ENCODE assay signal across 7 mouse cellular contexts in genomic region chr1:134195979-134196378, GRCm38 (mm10). TPM values are rescaled to one million over a fixed set of nuclear protein-coding genes. Genes with fewer than 3 reads are reported as not detected.
DNase-seq lines count a peak whose midpoint lies in the region; ATAC-seq lines count a peak whose summit lies in the region.

No protein-coding gene starts in this region.

- H3K79me2 ChIP-seq in macrophage (ENCODE audit: inconsistent target): no peaks in the 10 kb centered on the region

- WGBS in midbrain, embryonic 10.5 days: 68% methylated on average over 4 of the region's 4 CpGs
- WGBS in midbrain, embryonic 16.5 days: 57% methylated on average over 4 of the region's 4 CpGs
- 16% methylated on average over 4 of the region's 4 CpGs for WGBS in heart, embryonic 14.5 days
- 23% methylated on average over 4 of the region's 4 CpGs for WGBS in macrophage (ENCODE audit: missing documents)

- H3K36me3 ChIP-seq in midbrain, embryonic 10.5 days: no peaks in the 10 kb centered on the region
- H3K36me3 ChIP-seq in midbrain, embryonic 16.5 days (ENCODE audit: control insufficient read depth, insufficient read depth, low read length): no peaks in the 10 kb centered on the region
- no peaks in the 10 kb centered on the region for H3K36me3 ChIP-seq in heart, embryonic 14.5 days (ENCODE audit: control insufficient read depth, insufficient read depth, low read length)
- H3K36me3 ChIP-seq in macrophage (ENCODE audit: inconsistent target): no peaks in the 10 kb centered on the region

- H3K27ac ChIP-seq in midbrain, embryonic 10.5 days (replicated peaks): 0 out of 2 replicates have a peak overlapping the region, but pooled peaks have one; percentile 13
- no peak overlapping the region for H3K27ac ChIP-seq in midbrain, embryonic 16.5 days (ENCODE audit: low read length)
- H3K27ac ChIP-seq in heart, embryonic 14.5 days (replicated peaks in 1 of 2; ENCODE audit: control insufficient read depth in 1 of 2, insufficient read depth in 1 of 2, low read depth in 2 of 2, low read length in 2 of 2): peak overlapping the region; percentile 65 to 70
- H3K27ac ChIP-seq in macrophage: peak overlapping the region; percentile 71

- DNase-seq in midbrain, embryonic 10.5 days (ENCODE audit: low spot score): no peak
- peak; percentile 58 to 68 for DNase-seq in cerebellum, postnatal 36 days
- no peak for DNase-seq in right cerebral cortex, postnatal 10 days (ENCODE audit: low spot score in 2 of 2)
- no peak for DNase-seq in left cerebral cortex, adult 8-10 months (ENCODE audit: low spot score in 2 of 2)

- peaks cover 35% of the 10 kb centered on the region for H3K4me1 ChIP-seq in midbrain, embryonic 10.5 days
- peaks cover 5% of the 10 kb centered on the region; the same call in 1 of the 2 replicates for H3K4me1 ChIP-seq in midbrain, embryonic 16.5 days (ENCODE audit: control insufficient read depth, insufficient read depth, low read length)
- H3K4me1 ChIP-seq in heart, embryonic 14.5 days (ENCODE audit: control insufficient read depth in 2 of 2, insufficient read depth in 2 of 2, low read length in 2 of 2): peaks cover 29 to 34% of the 10 kb centered on the region in 2 experiments

- ATAC-seq in midbrain, embryonic 16.5 days: no peak
- 0 out of 2 replicates have a peak, but pooled peaks have one; percentile 35 for ATAC-seq in heart, embryonic 14.5 days (ENCODE audit: insufficient number of reproducible peaks, insufficient read depth, low FRiP score, low read depth)

- no peaks in the 10 kb centered on the region for H3K9me3 ChIP-seq in midbrain, embryonic 10.5 days (replicated peaks)
- no peaks in the 10 kb centered on the region for H3K9me3 ChIP-seq in midbrain, embryonic 16.5 days (replicated peaks; ENCODE audit: control insufficient read depth, low read length, poor library complexity, severe bottlenecking)
- no peaks in the 10 kb centered on the region for H3K9me3 ChIP-seq in heart, embryonic 14.5 days (ENCODE audit: control insufficient read depth, low read length)

- H3K27me3 ChIP-seq in midbrain, embryonic 10.5 days (ENCODE audit: low read depth, poor library complexity, severe bottlenecking): 0 out of 2 replicates have a peak, but pooled peaks cover 7% of the 10 kb centered on the region
- H3K27me3 ChIP-seq in midbrain, embryonic 16.5 days (ENCODE audit: control insufficient read depth, insufficient read depth, low read depth, low read length): no peaks in the 10 kb centered on the region
- no peaks in the 10 kb centered on the region for H3K27me3 ChIP-seq in heart, embryonic 14.5 days (ENCODE audit: control insufficient read depth, insufficient read depth, low read length)

- no peak overlapping the region for H3K4me3 ChIP-seq in midbrain, embryonic 10.5 days
- no peak overlapping the region for H3K4me3 ChIP-seq in midbrain, embryonic 16.5 days (ENCODE audit: low read depth, low read length)
- H3K4me3 ChIP-seq in heart, embryonic 14.5 days (ENCODE audit: control insufficient read depth in 1 of 2, insufficient read depth in 1 of 2, low read depth in 1 of 2, low read length in 2 of 2): no peak overlapping the region
- peak overlapping the region; percentile 33 for H3K4me3 ChIP-seq in macrophage (ENCODE audit: inconsistent target)

- no peak overlapping the region for H3K4me2 ChIP-seq in midbrain, embryonic 16.5 days (ENCODE audit: low read length)
- peak overlapping the region; percentile 31 for H3K4me2 ChIP-seq in heart, embryonic 14.5 days (ENCODE audit: low read length)

- no peak overlapping the region for H3K9ac ChIP-seq in midbrain, embryonic 16.5 days (ENCODE audit: low read depth, low read length)
- H3K9ac ChIP-seq in heart, embryonic 14.5 days (ENCODE audit: low read length): 0 out of 2 replicates have a peak overlapping the region, but pooled peaks have one; percentile 25

RNA-seq across cellular contexts. Expression of gene Mybph, which starts 2.7 kb away (rescaled TPM):
- 0.09 and 0.10 TPM in 2 replicates for polyA plus RNA-seq in midbrain, embryonic 10.5 days (2016; fragmentation: Nextera tagmentation; extraction: Ambion mirVana)
- polyA plus RNA-seq in midbrain, embryonic 16.5 days (2015; fragmentation: Nextera tagmentation; extraction: Ambion mirVana): 0.18 TPM in 1 of 2 replicates, not detected in the other
- polyA plus RNA-seq in heart, embryonic 14.5 days (2014; fragmentation: Nextera tagmentation; extraction: Ambion mirVana): 0.12 and 0.27 TPM in 2 replicates
- not detected for total RNA-seq in macrophage (2018; cell fraction: chromatin; rRNA removed)
- total RNA-seq in macrophage (2018; cell fraction: cytosol; rRNA removed): not detected
- not detected for total RNA-seq in macrophage (2018; cell fraction: nucleus; rRNA removed)
- not detected in 3 replicates for polyA plus RNA-seq in macrophage (2018)
- total RNA-seq in left cerebral cortex, adult 8-10 months (2022): under 1 TPM in 3 of 4 experiments, not detected in 1; 0.18 to 0.28 (median 0.20) TPM

RNA-seq across cellular contexts. Expression of gene Chil1, which starts 14.0 kb away (rescaled TPM):
- polyA plus RNA-seq in midbrain, embryonic 10.5 days (2016; fragmentation: Nextera tagmentation; extraction: Ambion mirVana): 0.82 and 0.90 TPM in 2 replicates
- polyA plus RNA-seq in midbrain, embryonic 16.5 days (2015; fragmentation: Nextera tagmentation; extraction: Ambion mirVana): 2.0 and 3.9 TPM in 2 replicates
- 0.66 and 1.5 TPM in 2 replicates for polyA plus RNA-seq in heart, embryonic 14.5 days (2014; fragmentation: Nextera tagmentation; extraction: Ambion mirVana)
- total RNA-seq in macrophage (2018; cell fraction: chromatin; rRNA removed): 1 to 10 TPM in 1 of 26 experiments, not detected in 25; 1.5 TPM
- 1 to 10 TPM in 5 of 26 experiments, under 1 TPM in 21; 0.19 to 2.4 (median 0.49) TPM for total RNA-seq in macrophage (2018; cell fraction: cytosol; rRNA removed)
- total RNA-seq in macrophage (2018; cell fraction: nucleus; rRNA removed): 1 to 10 TPM in 6 of 26 experiments, under 1 TPM in 9, not detected in 11; 0.29 to 4.1 (median 0.92) TPM
- 0.44 to 1.8 TPM (median 0.55 TPM) in 3 replicates for polyA plus RNA-seq in macrophage (2018)
- 10 to 100 TPM; 15.8 to 28.9 (median 21.5) TPM for total RNA-seq in left cerebral cortex, adult 8-10 months (2022)

RNA-seq across cellular contexts. Expression of gene Adora1, which starts 39.3 kb away (rescaled TPM):
- polyA plus RNA-seq in midbrain, embryonic 10.5 days (2016; fragmentation: Nextera tagmentation; extraction: Ambion mirVana): 0.14 and 0.17 TPM in 2 replicates
- polyA plus RNA-seq in midbrain, embryonic 16.5 days (2015; fragmentation: Nextera tagmentation; extraction: Ambion mirVana): 18.0 and 26.6 TPM in 2 replicates
- 11.3 and 11.7 TPM in 2 replicates for polyA plus RNA-seq in heart, embryonic 14.5 days (2014; fragmentation: Nextera tagmentation; extraction: Ambion mirVana)
- not detected for total RNA-seq in macrophage (2018; cell fraction: chromatin; rRNA removed)
- total RNA-seq in macrophage (2018; cell fraction: cytosol; rRNA removed): not detected
- not detected for total RNA-seq in macrophage (2018; cell fraction: nucleus; rRNA removed)
- polyA plus RNA-seq in macrophage (2018): not detected in 3 replicates
- total RNA-seq in left cerebral cortex, adult 8-10 months (2022): 100 to 1,000 TPM; 153 to 168 (median 165) TPM

Comparison
In these comparisons a context has a peak if more than half of its experiments do, and no peak if none do; other contexts are left out.
1. RNA of gene Adora1, which starts 39.3 kb away (polyA plus RNA-seq): 18.0 to 26.6 TPM in midbrain, embryonic 16.5 days and 11.3 to 11.7 TPM in heart, embryonic 14.5 days; 0.14 to 0.17 TPM in midbrain, embryonic 10.5 days and not detected in macrophage; every median in the first group is over 10 times any median in the second.
2. DNase-seq: peak in cerebellum, postnatal 36 days (2 of 2); none in midbrain, embryonic 10.5 days (single experiment), right cerebral cortex, postnatal 10 days (0 of 2) and left cerebral cortex, adult 8-10 months (0 of 2).